Mouse (Mus musculus) kidney, adult 18-20 months (tissue): ENCODE measurements around the gene Gm21992.
"Not testable (repeated sequence)": the region's sequence is repeated elsewhere in the genome, so short reads cannot be mapped to it uniquely, and the experiment has no call there.

Experiments used
- DNase-seq: peaks from one replicate; pipeline ENCODE4 v3.0.0; 2021

Gm21992 gene

DNA sequence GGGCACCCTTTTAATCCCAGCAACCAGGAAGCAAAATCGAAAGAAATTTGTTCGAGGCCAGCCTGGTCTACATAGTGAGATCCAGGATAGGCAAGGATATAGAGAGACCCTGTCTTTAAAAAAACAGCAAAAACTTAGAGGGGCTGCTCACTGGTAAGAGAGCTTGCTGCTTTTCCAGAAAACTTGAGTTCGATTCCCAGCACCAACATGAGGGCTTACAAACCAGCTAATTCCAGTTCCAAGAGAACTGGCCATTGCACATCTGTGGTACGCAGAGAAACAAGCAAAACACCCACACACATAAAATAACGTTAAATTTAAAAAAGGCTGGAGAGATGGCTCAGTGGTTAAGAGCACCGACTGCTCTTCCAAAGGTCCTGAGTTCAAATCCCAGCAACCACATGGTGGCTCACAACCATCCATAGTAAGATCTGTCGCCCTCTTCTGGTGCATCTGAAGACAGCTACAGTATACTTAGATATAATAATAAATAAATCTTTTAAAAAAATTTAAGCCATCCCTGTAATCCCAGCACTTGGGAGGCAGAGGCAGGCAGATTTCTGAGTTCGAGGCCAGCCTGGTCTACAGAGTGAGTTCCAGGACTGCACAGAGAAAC, 1.0 kb upstream of the Gm21992 start:
- DNase-seq, result not testable (repeated sequence)

DNA sequence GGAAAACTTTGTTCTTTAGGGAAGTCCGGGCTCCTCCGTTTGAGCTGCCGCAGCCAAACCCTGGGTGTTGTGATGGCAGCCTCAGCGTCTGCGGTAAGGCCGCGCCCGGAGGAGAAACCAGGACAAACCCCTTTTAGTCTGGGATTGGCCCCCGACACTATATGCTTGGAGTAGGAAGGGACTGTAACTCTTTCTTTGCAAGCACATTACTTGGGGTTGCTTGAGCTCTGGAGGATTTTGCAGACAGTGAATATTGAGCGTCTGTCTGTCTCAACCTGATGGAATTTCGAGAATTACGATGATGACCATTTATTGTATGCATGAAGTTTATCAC, 464 bp upstream of the Gm21992 start:
- no peak for DNase-seq

DNA sequence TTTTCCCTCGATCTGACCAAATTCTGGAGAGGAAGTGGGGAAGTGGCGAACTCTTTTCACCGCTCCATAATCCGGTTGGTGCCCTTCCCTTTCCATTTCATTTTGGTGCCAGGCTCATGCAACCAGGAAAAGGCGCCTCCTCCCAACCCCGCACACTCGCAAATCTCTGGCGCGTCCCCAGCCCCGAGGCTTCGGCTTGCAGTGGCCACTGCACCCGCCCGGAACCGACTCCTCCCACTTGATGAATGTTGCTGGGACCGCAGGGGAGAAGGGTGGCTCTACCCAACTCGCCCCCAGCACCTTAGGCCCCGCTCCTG, 708 bp downstream of the Gm21992 start:
- DNase-seq, result no peak

DNA sequence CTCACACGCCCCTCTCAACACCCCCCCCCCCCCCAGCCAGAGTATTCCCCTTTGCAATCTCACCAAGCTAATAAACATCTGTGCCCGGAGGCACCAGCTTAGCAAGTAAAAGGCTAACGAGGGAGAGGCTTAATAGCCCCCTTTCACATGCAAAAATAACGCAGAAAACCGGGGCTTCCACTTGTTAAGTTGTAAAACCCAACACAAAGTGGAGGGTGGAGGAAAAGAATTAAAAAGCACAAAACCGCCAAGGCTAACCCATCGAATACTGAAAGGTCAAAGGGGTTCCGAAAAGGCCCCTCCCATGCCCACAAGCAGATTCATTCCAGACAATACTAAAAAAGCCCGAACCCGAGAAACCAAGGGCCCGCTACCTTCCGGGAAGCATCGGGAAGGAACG, 1.1 kb downstream of the Gm21992 start:
- no peak for DNase-seq

DNA sequence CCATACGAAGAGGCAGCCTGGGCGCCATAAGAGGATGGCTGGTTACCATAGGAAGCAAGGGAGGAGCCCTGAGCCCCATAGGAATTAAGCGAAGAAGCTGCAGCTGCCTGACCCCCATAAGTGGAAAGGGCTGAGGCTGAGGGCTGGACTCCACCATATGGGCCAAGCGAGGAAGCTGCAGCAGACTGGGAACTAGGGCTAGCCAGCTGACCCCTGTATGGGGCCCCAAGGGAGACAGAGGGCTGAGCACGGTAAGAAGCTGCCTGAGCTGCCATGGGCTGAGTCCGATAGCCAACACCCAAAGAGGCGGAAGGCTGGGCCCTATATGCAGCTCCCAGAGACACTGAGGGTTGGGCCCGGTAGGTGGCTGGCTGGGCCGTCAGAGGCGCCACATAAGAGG, 8.1 kb downstream of the Gm21992 start:
- DNase-seq, result no peak

DNA sequence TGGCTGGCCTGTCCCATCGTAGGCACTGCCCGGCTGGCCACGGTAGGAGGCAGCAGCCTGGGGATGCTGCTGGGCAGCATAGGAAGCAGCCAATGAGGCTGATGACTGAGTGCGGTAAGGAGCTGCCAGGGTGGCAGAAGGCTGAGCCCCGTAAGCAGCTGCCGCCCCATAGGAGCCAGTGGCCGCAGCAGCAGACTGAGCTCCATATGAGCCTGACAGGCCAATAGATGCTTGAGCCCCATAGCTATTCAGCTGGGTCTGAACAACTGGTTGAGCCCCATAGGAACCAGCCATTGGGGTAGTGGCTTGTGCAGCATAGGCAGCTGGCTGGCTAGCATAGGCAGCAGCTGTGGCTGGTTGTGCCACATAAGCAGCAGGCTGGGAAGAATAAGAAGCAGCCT, 8.7 kb downstream of the Gm21992 start:
- no peak for DNase-seq

DNA sequence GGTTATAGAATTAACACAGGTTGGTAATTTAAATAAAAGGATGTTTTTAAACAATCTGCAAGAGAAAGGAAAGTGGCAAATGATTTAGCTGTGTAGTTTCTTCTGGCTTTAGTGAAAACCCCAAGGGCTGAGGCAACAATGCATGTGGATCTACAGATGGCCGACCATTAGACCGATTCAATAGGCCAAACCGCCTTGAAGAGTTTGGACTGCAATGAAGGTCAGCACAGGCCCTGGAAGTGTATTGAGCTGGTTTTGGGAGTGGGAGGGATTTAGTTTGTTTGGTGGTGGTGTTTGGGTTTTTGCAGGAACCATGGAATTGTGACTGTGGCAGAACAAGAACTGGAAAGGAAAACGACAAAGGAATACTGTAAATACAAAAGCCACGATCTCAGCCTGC, 12.3 kb downstream of the Gm21992 start:
- no peak for DNase-seq

DNA sequence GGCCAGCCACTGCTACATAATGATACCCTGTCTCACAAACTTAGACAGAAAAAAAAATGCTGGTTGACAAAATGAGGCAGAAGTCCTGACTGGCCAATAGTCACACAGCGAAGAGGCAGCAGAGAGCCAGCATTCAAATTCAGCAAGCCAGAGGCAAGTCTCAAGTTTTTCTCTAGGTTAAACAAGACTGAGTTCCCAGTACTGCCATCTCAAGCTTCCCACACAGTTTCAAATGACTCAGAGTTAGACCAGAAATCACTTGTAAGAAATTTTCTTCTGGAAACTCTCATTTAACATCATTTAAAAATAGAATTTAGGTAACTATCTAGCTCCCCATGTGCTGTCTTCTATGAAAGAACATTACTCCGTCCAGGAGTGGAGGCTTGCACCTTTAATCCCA, 13.6 kb downstream of the Gm21992 start:
- DNase-seq, result no peak

DNA sequence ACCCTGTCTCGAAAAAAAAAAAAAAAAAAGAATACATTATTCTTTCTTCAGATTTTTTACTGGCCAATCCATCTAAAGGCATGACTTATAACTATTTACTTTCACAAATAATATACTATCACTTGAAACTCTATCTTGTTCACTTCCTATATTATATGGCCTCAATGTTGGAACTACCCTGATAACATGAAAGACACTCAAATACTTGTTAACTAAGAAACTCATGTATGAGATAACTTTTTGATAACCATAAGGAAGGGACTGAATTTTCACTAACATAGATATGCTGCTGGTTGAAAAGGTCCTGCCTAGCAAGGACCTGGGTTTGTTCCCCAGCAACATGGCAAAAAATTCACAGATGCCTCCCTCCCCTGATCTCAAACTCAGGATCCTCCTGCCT, 15.5 kb downstream of the Gm21992 start:
- DNase-seq, result no peak

DNA sequence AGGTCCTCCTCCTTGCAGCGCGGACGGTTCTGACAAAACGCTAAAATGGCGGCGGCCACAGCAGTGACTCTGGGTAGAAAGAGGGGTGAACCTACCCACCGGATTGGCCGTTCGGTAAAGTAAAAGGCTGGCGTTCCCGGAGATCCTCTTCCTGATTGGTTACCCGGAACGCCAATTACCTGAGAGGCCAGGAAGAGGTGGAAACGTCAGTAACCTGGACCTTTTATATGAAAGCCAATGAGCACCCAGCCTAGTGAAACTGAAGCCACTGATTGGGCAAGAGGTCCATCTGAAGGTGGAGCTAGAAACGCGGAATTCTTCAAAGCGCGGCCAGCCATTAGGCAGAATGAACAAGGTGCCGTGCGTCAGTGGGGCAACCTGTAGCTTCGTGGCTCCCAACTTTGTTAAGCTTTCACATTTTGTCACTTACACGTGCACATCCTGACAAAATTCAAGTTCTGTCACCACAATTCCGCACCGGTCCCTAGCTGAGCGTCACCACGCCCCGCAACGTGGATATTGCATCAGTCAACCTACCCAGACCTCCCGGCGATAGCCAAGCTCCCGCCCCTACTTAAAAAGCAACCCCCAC, 17.5 kb downstream of the Gm21992 start, which contains the start of gene Rbm4:
Gene Rbm4, minus strand, starts transcription at position 71 of the 592 bp plus-strand sequence.
- peak; percentile 98 for DNase-seq

DNA sequence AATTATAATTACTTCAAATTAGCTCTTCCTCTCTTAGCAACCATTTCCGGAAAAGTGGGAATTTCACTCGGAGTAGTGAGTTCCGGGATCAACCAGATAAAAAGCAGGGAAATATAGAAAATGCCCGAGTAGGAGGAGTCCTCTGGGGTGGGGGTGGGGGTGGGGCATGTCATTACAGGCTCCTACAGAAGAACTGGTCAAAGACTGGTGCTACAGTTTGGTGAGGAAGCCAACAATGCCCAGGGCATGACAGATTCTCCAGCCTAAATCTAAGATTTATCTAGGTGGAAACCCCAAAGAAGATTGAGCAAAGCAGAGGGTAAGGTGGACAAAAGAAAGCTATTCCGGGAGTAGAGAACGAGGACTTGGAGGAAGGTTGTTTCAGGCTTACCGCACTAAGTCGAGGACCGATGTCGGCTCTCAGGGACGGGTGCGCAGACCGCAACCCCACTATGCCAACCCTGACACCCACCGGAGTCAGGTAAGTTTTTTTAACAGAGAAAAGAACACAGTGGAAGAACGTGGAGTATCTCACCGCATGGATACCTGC, 18.1 kb downstream of the Gm21992 start:
- no peak for DNase-seq

DNA sequence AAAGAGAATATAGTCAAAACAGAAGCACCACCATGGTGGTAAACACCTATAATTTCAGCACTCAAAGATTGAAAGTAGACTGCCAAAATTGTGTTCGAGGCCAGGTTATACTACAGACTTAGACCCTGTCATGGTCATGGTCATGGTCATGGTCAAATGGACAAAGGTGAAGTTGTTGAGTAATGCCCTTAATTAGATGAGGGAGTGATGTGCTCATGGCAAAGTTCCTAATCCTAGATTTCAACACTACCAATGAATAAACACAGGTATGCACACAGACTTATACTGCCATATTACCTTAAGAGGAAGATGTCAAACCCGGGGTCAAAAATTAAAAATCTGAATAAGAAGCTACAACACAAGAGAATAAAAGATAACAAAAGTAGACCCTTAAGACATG, 25.1 kb downstream of the Gm21992 start:
- DNase-seq, result no peak

DNA sequence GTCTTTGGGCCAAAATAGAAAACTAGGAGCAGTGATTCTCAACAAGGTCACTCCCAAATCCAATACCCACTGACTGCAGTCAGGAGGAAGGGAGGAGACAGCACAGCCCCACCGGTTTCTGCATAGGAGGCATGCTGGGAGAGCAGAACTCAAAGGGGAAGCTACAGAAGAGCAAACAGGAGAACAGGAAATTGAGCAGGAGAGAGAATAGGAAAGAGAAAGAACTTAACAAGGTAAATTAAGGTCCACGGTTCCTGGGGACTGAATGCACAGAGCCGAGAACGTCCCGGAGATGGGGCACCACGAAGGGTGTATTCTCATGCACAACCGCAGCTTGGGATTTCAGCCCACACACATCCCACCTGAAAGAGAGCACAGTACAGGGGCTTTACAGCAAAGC, 26.2 kb downstream of the Gm21992 start:
- DNase-seq, result no peak

DNA sequence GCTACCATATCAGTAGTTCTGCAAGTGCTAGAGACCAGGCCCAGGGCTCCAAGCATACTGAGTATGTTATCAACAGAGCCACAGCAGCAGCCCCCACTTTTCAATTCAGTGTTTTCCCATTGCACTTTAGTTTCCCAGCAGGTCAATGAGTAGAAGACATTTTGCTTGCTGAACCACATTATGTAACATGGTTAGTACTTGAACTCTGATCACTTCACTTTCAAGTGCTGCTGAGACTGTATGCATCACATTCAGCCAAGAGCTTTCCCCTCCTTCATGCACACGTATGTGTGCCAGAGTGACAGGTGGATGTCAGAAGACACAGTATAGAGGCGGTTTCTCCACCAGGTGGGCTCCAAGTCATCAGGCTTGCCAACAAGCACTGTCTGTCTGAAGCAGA, 28.5 kb downstream of the Gm21992 start:
- DNase-seq, result no peak

DNA sequence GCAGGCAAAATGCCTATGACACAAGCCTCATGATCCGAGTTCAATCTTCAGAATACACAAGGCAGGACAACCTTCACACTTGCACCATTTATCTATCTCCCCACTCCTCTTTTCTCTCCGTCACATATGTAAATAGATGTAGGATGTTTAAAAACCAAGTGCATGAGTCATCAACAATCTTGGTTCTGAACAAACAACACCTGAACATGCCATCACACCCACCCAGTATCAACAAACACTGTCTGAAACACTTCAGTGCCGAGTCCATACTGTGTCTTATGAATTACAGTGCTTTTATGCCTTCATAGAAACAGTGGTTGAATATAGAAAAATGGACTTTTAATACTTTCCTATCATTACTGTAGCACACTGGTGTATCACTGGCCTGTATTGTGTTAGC, 38.6 kb downstream of the Gm21992 start:
- DNase-seq, result no peak

DNA sequence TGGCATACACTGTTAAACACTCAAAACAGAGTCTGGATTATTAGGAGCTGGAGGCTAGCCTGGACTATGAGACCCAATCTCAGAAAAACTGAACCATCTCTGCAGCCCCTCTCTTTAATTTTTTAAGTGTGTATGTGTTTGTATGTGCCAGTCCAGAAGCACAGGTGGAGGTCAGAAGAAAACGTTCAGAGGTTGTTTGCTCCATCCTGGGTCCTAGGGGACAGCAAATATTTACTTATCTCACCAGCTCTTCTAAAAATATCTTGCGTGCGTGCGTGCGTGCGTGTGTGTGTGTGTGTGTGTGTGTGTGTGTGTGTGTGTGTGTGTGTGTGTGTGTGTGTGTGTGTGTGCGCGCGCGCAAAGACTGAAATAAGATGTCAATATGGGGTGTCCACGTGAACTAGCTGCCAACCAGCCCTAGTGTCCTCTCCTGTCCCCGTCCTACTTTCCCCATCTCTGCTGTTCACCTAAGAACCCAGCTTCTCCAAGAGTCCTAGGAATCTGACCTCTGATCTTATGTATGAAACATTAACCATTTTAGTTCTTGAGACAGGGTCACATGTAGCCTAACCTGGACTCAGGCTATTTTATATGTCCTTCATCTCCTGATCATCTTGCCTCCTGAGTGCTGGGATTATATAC, 43.8 kb downstream of the Gm21992 start:
- DNase-seq, result no peak

DNA sequence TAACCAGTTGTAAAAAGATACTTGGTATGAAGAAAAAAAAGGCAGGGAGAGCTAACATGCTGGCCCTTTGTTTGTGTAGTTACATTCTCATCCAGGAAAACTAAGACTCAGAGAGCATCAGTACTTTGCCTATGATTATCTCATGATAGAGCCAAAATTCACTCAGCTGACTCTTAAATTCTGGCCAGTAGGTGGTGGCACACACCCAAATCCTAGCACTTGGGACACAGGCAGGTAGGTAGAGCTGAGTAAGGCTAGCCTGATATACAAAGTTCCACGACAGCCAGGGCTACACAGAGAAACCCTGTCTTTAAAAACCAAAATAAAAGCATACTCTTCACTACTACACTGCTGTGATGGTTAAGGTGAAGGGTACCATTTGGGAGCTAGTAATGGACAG, 48.5 kb downstream of the Gm21992 start:
- DNase-seq, result peak; percentile 34

DNA sequence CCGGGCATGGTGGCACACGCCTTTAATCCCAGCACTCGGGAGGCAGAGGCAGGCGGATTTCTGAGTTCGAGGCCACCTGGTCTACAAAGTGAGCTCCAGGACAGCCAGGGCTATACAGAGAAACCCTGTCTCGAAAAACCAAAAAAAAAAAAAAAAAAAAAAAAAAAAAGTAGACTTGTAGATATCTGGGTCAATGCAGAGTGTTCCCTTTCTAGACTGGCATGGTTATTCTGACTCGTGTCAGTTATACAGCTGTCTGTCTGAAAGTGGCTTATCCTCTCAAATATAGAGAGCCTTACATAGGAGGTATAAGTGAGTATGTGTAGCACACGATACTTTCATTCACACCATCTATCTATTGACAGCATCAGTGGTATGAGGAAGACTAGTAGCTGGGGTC, 50.9 kb downstream of the Gm21992 start:
- not testable (repeated sequence) for DNase-seq

DNA sequence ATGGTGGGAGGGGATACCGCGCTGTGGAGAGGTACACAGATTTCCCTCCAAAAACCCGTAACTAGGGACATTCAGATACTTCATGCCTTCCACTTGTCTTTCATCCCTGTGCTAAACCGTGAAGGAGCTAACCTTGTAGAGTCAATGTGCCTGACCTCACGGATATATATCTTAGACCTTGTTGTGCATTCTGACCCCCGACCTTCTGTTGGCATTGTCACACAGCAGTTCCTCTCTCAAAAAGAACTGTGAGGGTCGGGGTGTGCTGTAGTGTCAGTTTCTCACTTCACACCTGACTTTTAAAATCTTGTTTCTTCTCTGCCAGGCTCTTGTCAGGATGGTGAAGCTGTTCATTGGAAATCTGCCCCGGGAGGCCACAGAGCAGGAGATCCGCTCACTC, 54.5 kb downstream of the Gm21992 start:
- DNase-seq, result no peak

DNA sequence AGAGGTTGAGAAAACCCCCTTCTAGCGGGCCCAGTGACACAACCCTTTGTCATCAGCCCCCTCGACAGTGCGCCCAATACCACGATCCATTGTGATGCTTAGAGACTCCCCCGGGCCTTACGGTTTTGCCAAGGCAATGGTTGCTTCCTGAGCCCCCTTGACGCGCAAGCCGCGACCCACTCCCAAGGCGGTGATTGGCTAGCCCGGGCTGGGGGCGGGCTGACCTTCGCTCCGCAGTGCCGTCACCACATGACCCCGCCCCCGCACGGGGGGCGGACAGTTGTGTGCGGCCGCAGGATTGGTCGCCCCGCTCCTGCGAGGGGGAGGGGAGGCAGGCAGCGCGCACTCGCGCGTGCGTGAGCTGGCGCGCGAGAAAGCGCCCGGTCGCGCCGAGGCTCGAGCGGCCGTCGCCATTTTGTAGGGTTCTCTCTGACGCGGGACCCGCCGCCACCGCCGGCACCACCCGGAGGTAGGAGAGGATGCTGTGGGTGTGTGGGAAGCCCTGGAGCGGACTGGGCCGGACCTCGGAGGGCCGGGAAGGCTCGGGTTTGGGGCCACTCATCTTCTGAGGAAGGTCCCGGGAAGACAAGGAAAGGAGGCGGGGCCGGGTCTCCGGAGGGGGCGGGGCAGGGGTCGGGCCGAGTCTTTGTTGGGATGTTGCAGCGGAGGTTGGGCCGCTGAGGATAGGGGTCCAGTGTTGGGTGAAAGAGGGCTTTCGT, 55.1 kb downstream of the Gm21992 start, which contains the start of gene Rbm4b:
Gene Rbm4b, plus strand, starts transcription at position 305 of the 719 bp plus-strand sequence.
- peak; percentile 96 for DNase-seq

DNA sequence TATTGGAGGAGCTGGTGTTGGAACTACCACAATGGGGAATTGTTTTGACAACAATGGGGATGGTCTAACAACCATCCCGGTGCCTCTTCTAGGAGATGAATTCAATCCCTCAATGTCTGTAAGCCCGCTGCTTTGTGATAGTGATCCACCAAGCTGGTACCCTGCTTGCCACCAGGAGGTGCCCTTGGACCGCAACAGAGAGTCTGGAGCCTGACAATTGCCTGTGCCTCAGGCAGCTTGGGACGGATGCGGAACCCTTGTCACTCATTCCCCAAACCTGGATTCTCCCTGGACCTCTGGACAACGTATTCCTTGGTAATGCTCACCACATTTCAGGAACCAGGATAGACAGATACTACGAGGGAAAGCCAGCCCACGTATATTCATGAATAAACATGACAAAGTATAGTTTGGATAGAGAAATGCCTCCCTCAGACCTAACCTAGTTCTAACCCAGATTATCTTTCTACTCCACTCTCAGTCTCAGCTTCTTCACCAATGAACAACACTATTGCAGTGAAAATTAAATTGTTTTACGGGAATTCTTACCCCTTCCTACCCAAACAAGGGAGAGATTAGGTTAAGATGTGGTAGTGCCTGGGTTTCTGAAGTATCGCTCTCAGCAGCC, 55.7 kb downstream of the Gm21992 start:
- DNase-seq, result peak; percentile 93

DNA sequence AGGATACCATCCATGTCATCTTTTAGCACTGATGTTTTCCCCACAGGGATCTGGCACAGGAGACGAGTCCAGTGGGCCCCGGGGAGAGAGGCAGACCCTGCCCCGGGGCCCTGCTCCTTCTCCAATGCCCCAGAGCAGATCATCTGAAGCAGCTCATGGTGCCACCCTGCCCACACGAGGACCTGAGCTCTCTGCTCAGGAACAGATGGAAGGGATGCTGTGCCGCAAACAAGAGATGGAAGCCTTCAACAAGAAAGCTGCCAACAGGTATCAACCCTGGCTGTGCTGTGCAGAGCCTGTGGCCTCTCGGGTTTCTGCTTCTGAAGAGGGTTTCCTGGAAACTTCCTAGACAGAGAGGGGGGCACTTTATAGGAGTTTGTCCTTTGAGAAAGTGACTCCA, 61.4 kb downstream of the Gm21992 start:
- DNase-seq, result no peak

DNA sequence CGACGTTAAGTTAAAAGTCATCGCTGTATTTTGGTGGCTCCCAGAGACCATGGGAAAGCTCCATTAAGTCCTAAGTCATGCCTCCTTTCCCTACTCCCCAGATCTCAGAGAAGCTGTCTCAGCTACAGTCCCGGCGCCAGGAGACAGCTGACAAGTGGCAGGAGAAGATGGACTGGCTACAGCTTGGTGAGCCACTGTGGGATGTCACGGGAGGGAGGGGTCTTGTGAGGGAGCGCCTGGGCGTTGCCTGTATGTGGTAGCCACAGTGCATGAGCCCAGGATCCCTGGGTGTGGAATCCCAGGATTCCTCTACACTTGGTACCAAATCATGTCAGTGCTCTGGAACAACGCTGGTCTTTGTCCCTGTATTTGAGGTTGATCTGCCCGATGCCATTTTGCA, 62.9 kb downstream of the Gm21992 start:
- DNase-seq, result no peak
